Mouse (Mus musculus): ENCODE data around the gene Celf1. TPM values are rescaled to one million over a fixed set of nuclear protein-coding genes. Genes with fewer than 3 reads are reported as not detected.
"Not testable (repeated sequence)": the region's sequence is repeated elsewhere in the genome, so short reads cannot be mapped to it uniquely, and the experiment has no call there.

Gene Celf1
- polyA plus RNA-seq, 1 experiment from 2014 or later: 59.3 TPM

- H3K4me2 ChIP-seq (ENCODE audit: low read length): no peak overlapping the region
- H3K4me3 ChIP-seq (replicated peaks; ENCODE audit: low read depth, low read length): no peak overlapping the region
- no peaks in the 10 kb centered on the region for H3K27me3 ChIP-seq (ENCODE audit: insufficient read depth, low read length)
- H3K9ac ChIP-seq (ENCODE audit: low read depth, low read length): no peak overlapping the region
- H3K27ac ChIP-seq: no peak overlapping the region
- 98% methylated on average over 8 of the region's 8 CpGs for WGBS
- no peaks in the 10 kb centered on the region for H3K4me1 ChIP-seq (replicated peaks; ENCODE audit: insufficient read depth, low read length)
- ATAC-seq (replicated peaks; ENCODE audit: low FRiP score, low read depth) (no peak), DNase-seq (ENCODE audit: low spot score) (no peak)
- no peak for TF ChIP-seq CTCF (IDR thresholded peaks at IDR 0.05; ENCODE audit: low read depth)
- no peaks in the 10 kb centered on the region for H3K9me3 ChIP-seq (replicated peaks; ENCODE audit: low read length)
- H3K36me3 ChIP-seq (ENCODE audit: insufficient read depth, low read length): peaks cover 68% of the 10 kb centered on the region
Observed at GRCm38 (mm10) chr2:91008536-91008935, 68.4 kb downstream of the Celf1 start.

GRCm38 (mm10) chr2:91013881-91014280 lies 73.7 kb downstream of the Celf1 start:
- TF ChIP-seq CTCF (IDR thresholded peaks at IDR 0.05; ENCODE audit: low read depth): no peak
- no peak overlapping the region for H3K4me3 ChIP-seq (replicated peaks; ENCODE audit: low read depth, low read length)
- H3K9me3 ChIP-seq (replicated peaks; ENCODE audit: low read length): no peaks in the 10 kb centered on the region
- peaks cover 60% of the 10 kb centered on the region for H3K36me3 ChIP-seq (ENCODE audit: insufficient read depth, low read length)
- no peak overlapping the region for H3K27ac ChIP-seq
- no peaks in the 10 kb centered on the region for H3K4me1 ChIP-seq (replicated peaks; ENCODE audit: insufficient read depth, low read length)
- DNase-seq (ENCODE audit: low spot score) (no peak), ATAC-seq (replicated peaks; ENCODE audit: low FRiP score, low read depth) (no peak)
- no peak overlapping the region for H3K9ac ChIP-seq (ENCODE audit: low read depth, low read length)
- H3K4me2 ChIP-seq (ENCODE audit: low read length): no peak overlapping the region
- 92% methylated on average over 2 of the region's 2 CpGs for WGBS
- H3K27me3 ChIP-seq (ENCODE audit: insufficient read depth, low read length): no peaks in the 10 kb centered on the region

GRCm38 (mm10) chr2:91015386-91015785 lies 75.2 kb downstream of the Celf1 start:
- no peak overlapping the region for H3K9ac ChIP-seq (ENCODE audit: low read depth, low read length)
- DNase-seq (ENCODE audit: low spot score) (no peak), ATAC-seq (replicated peaks; ENCODE audit: low FRiP score, low read depth) (no peak)
- H3K27me3 ChIP-seq (ENCODE audit: insufficient read depth, low read length): no peaks in the 10 kb centered on the region
- H3K9me3 ChIP-seq (replicated peaks; ENCODE audit: low read length): no peaks in the 10 kb centered on the region
- no peak overlapping the region for H3K4me2 ChIP-seq (ENCODE audit: low read length)
- peak overlapping the region; percentile 20; the same call in 1 of the 2 replicates for H3K27ac ChIP-seq
- no peak overlapping the region for H3K4me3 ChIP-seq (replicated peaks; ENCODE audit: low read depth, low read length)
- H3K4me1 ChIP-seq (replicated peaks; ENCODE audit: insufficient read depth, low read length): no peaks in the 10 kb centered on the region
- TF ChIP-seq CTCF (IDR thresholded peaks at IDR 0.05; ENCODE audit: low read depth): no peak
- WGBS: 78% methylated on average over 4 of the region's 4 CpGs
- peaks cover 54% of the 10 kb centered on the region for H3K36me3 ChIP-seq (ENCODE audit: insufficient read depth, low read length)

- no peak for DNase-seq (ENCODE audit: low spot score)
- H3K36me3 ChIP-seq (ENCODE audit: insufficient read depth, low read length): peaks cover 38% of the 10 kb centered on the region
- TF ChIP-seq CTCF (IDR thresholded peaks at IDR 0.05; ENCODE audit: low read depth): no peak
Observed at GRCm38 (mm10) chr2:91018061-91018788, 78.0 kb downstream of the Celf1 start.

GRCm38 (mm10) chr2:91019911-91020310 lies 79.7 kb downstream of the Celf1 start:
- no peak for TF ChIP-seq CTCF (IDR thresholded peaks at IDR 0.05; ENCODE audit: low read depth)
- ATAC-seq (replicated peaks; ENCODE audit: low FRiP score, low read depth) (no peak), DNase-seq (ENCODE audit: low spot score) (no peak)
- H3K4me3 ChIP-seq (replicated peaks; ENCODE audit: low read depth, low read length): no peak overlapping the region
- no peak overlapping the region for H3K27ac ChIP-seq
- no peaks in the 10 kb centered on the region for H3K9me3 ChIP-seq (replicated peaks; ENCODE audit: low read length)
- peaks cover 24% of the 10 kb centered on the region; the same call in 1 of the 2 replicates for H3K36me3 ChIP-seq (ENCODE audit: insufficient read depth, low read length)
- WGBS: 96% methylated on average over 3 of the region's 3 CpGs
- no peaks in the 10 kb centered on the region for H3K4me1 ChIP-seq (replicated peaks; ENCODE audit: insufficient read depth, low read length)
- H3K4me2 ChIP-seq (ENCODE audit: low read length): no peak overlapping the region
- no peaks in the 10 kb centered on the region for H3K27me3 ChIP-seq (ENCODE audit: insufficient read depth, low read length)
- H3K9ac ChIP-seq (ENCODE audit: low read depth, low read length): no peak overlapping the region

More at GRCm38 (mm10) chr2:91018061-91018788, 78.0 kb downstream of the Celf1 start:
- H3K4me2 ChIP-seq (ENCODE audit: low read length): no peak overlapping the region
- WGBS: 86% methylated on average over 8 of the region's 8 CpGs
- no peaks in the 10 kb centered on the region for H3K4me1 ChIP-seq (replicated peaks; ENCODE audit: insufficient read depth, low read length)
- no peaks in the 10 kb centered on the region for H3K27me3 ChIP-seq (ENCODE audit: insufficient read depth, low read length)
- H3K9ac ChIP-seq (ENCODE audit: low read depth, low read length): no peak overlapping the region
- no peak overlapping the region for H3K4me3 ChIP-seq (replicated peaks; ENCODE audit: low read depth, low read length)
- H3K27ac ChIP-seq: no peak overlapping the region
- H3K9me3 ChIP-seq (replicated peaks; ENCODE audit: low read length): no peaks in the 10 kb centered on the region
- no peak for ATAC-seq (replicated peaks; ENCODE audit: low FRiP score, low read depth)

GRCm38 (mm10) chr2:91022266-91022665 lies 82.1 kb downstream of the Celf1 start:
- not testable (repeated sequence) for H3K4me3 ChIP-seq (replicated peaks; ENCODE audit: low read depth, low read length); H3K4me2 ChIP-seq (ENCODE audit: low read length); DNase-seq (ENCODE audit: low spot score); H3K27ac ChIP-seq; H3K27me3 ChIP-seq (ENCODE audit: insufficient read depth, low read length); H3K9ac ChIP-seq (ENCODE audit: low read depth, low read length); H3K9me3 ChIP-seq (replicated peaks; ENCODE audit: low read length); H3K4me1 ChIP-seq (replicated peaks; ENCODE audit: insufficient read depth, low read length); ATAC-seq (replicated peaks; ENCODE audit: low FRiP score, low read depth)
- H3K36me3 ChIP-seq (ENCODE audit: insufficient read depth, low read length): 0 out of 2 replicates have a peak, but pooled peaks cover 19% of the 10 kb centered on the region
- WGBS: 97% methylated on average over 7 of the region's 7 CpGs

Data from kidney, postnatal 0 days (tissue).